Mouse (Mus musculus) heart, postnatal 10 days (tissue): ENCODE measurements at regions not wholly inside any gene's neighbourhood (a gene's known extent, or its start where the extent isn't known, plus 50 kb on each side); places are given as distances from the start of the nearest gene placed in this dataset.

ENCODE experiments used
- DNase-seq, 2 experiments: peaks; one replicate each; pipeline ENCODE4 v3.0.0; 2021
- intact Hi-C: fragments of 180-260 bp; cut with DNase I; formaldehyde crosslinking; loops from one replicate; pipeline ENCODE4 v1.15.1; 2025

GRCm38 (mm10) chr2:19714025-19714424 is 56.5 kb downstream of the Otud1 start:
- intact Hi-C loops, result no loop called here
- DNase-seq, result no peak

GRCm38 (mm10) chr2:19715564-19716238 is 58.1 kb downstream of the Otud1 start:
- DNase-seq, result peak; percentile 85 to 89
- intact Hi-C loops, result loop anchor here (5.0 kb wide), 1 partner anchor 202 kb away; no protein-coding TSS in a partner anchor

GRCm38 (mm10) chr2:19716388-19716787 is 58.8 kb downstream of the Otud1 start:
- DNase-seq, result no peak
- intact Hi-C loops, result loop anchor here (5.0 kb wide), 1 partner anchor 201 kb away; no protein-coding TSS in a partner anchor

- intact Hi-C loops, result loop anchor here (2.0 kb wide), 1 partner anchor 65 kb away; no protein-coding TSS in a partner anchor
- no peak for DNase-seq
Observed at GRCm38 (mm10) chr2:19726085-19726484, 68.5 kb downstream of the Otud1 start.

GRCm38 (mm10) chr2:19726904-19727303 is 69.4 kb downstream of the Otud1 start:
- peak; percentile 70 to 78 for DNase-seq
- intact Hi-C loops, result loop anchor here (2.0 kb wide), 1 partner anchor 66 kb away; no protein-coding TSS in a partner anchor

DNA sequence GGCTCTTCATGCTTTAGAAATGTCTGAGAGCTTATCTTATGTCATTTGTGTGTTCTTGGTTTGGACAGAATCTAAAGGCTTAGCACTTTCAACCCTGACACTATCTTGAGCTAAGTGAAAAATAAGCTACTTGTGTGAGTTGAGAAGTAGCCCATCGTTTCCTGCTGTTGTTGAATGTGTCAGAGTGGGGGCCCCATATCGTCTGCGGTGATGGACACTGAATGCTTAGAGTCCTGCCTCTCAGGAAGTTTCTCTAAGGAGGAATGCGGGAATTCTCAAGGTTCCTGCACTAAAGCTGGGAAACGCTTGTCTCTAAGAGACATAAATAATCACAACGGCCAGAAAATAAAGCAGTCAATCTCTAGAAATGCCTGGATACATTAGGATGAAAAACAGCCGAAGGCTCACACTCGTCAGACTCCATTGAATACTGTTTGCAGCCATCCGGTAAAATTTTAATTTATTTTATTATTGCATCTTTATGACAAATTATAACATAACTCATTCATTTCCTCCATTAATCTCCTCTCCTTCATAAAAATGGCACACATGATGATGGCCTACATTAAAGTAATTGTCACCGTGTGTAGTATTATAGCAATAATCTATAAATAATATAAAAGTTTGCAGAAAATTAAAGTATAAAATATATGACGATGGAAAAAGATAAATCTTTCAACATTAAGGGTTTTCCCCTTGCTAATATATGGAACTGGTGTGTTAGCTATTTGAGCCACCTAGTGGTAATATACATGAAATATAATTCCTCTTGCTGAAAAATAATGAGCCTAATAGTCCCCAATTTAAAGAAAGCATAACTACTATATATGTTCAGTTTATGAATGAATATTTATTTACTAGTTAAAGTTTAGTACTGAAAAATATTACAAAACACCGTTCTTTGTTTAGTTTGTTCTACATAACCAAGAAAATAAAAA is 75.6 kb downstream of the Otud1 start:
- intact Hi-C loops, result loop anchor here (1.0 to 5.0 kb wide), 2 partner anchors 205 to 316 kb away; no protein-coding TSS in a partner anchor
- DNase-seq, result no peak

GRCm38 (mm10) chr2:19734164-19734870 is 76.8 kb downstream of the Otud1 start:
- DNase-seq, result no peak
- intact Hi-C loops, result loop anchor here (5.0 kb wide), 1 partner anchor 317 kb away; no protein-coding TSS in a partner anchor

GRCm38 (mm10) chr2:19741508-19741907 is 84.0 kb downstream of the Otud1 start:
- no peak for DNase-seq
- intact Hi-C loops, result no loop called here

DNA sequence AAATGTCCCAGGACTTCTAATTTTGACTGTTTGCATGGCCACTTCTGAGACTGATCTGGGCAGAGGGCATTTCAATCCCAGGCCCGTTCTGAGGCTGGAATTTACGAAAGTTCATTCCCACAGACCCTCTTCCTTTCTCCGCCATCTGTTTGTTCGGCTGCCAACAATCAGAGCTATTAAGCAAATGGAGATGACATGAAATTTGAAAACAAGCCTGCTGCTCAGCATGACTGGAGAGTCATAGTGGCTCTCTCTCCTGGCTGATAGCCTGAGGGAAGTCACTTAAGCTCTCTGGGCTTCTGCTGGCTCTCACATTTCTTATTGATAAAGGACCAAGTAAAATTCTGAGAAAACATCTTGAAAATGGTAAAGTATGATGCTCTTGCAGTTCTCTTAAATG is 85.9 kb downstream of the Otud1 start:
- DNase-seq, result no peak
- intact Hi-C loops, result no loop called here

GRCm38 (mm10) chr2:19744986-19745660 is 87.6 kb downstream of the Otud1 start:
- intact Hi-C loops, result no loop called here
- DNase-seq, result no peak

DNA sequence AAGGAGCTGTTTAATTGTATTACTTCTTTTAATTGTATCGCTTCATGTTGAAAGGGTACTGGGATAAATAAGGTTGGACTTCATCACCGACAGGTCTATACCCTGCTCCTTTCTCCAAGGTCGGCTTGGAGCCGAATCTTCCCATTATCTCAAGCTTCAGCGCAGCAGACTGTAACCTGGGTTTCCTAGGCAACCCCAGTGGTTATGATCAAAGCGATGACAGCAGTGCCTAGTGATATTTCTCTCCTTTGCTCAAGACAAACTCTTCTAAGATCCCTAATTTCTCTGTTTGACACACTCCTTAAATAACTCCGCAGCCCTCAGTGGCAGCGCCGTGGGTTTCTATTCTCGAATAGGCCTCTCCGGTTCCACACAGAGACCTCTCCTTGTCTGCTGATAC is 95.2 kb downstream of the Otud1 start:
- no peak for DNase-seq
- intact Hi-C loops, result no loop called here

- no peak for DNase-seq
- intact Hi-C loops, result no loop called here
Observed at GRCm38 (mm10) chr2:19753479-19753878, 95.9 kb downstream of the Otud1 start.

GRCm38 (mm10) chr2:19757910-19758309 is 100.4 kb downstream of the Otud1 start:
- intact Hi-C loops, result no loop called here
- no peak for DNase-seq

DNA sequence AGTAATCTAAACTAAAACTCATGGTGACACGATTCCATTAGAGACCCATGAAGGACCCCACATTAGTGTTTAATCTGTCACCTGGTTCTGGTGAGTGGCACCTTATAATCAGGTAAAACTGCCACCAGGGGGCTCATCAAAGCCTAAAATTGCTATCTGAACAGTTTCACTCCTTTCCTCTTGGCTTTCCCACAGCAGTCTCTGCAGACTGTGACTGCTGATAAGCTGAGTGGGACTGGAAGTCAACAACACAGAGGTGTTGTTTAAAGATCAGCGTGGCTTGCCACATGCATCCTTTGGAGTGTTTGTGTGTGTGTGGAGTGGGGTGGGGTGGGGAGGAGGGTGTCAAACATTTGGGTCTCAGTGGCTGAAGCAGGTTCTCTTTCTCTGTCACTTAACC is 101.6 kb downstream of the Otud1 start:
- intact Hi-C loops, result no loop called here

GRCm38 (mm10) chr2:19759577-19759976 is 102.0 kb downstream of the Otud1 start:
- intact Hi-C loops, result no loop called here
- no peak for DNase-seq

More for the DNA sequence above, 101.6 kb downstream of the Otud1 start:
- peak in 1 of 2 experiments; percentile 2 for DNase-seq

DNA sequence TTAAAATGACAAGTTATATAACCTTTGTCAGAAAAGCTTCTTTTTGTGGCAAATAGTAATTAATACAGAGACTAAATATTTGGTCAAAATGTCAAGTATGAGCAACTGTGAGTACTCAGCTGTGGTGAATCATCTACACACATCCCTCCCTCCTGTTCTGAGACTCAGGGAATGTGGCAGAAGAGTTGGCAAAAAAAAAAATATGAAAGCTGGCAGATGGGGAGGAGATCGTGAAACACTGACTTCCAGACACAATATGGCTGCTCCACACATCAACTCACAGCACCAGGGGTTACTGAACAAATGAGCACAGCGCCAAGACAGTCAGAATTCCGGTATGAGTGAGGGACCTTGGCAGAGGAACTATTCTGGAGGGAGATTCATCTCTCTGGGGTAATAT is 105.4 kb downstream of the Otud1 start:
- intact Hi-C loops, result no loop called here
- DNase-seq, result no peak

- DNase-seq, result no peak
- intact Hi-C loops, result no loop called here
Observed at GRCm38 (mm10) chr2:19784913-19785312, 124.7 kb upstream of the Etl4 start.

- DNase-seq, result no peak
- intact Hi-C loops, result no loop called here
Observed at GRCm38 (mm10) chr2:19785663-19786260, 123.8 kb upstream of the Etl4 start.

DNA sequence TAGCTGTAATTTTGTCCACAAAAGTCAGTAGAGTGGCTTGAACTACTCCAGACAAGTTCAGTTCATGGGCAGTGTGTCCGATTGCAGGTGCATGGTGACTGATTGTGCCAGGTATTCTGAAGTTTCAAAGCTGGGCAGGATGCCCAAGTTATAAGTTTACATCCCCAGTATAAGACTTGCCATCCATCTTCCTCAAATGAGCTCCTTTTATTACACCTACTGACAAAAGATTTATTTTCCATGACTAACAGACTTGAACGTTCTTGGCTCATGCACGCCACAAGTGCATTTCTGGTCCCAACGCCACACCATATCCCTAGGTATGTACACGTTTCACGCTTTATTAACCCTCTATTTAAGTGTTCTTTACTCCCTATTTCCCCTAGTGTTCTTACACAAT is 117.4 kb upstream of the Etl4 start:
- no peak for DNase-seq
- intact Hi-C loops, result no loop called here

DNA sequence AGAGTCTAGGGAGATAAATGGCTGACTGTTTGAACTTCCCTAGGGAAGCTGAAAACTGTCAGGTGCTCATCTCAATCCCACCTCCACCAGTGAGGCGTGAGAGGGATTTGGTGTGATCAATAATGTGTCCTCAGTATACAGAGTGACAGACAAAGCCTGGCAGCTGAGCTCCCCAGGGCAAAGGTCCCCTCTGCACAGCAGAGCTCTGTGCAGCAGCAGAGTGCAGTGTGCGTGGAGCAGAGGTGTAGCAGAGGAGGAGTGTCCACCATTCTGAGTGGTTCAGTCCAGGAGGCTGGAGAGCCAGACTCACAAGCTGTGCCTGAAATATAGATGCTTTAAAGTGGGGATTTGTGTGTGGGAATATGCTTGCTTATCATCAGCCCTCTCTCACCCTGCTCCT is 112.8 kb upstream of the Etl4 start:
- intact Hi-C loops, result no loop called here
- DNase-seq, result no peak
